Mouse (Mus musculus): Measurements from ENCODE around the gene Ano2. TPM values are rescaled to one million over a fixed set of nuclear protein-coding genes. Genes with fewer than 3 reads are reported as not detected.

The Ano2 gene
- polyA plus RNA-seq, 1 experiment from 2014 or later: 0.20 TPM

- Histone ChIP-seq H3K4me1 (0 out of 2 replicates have a peak, but pooled peaks cover 3% of the 10 kb centered on the region), H3K27ac (replicated peaks) (no peak overlapping the region), H3K36me3 (no peaks in the 10 kb centered on the region), H3K9ac (replicated peaks) (no peak overlapping the region), H3K27me3 (no peaks in the 10 kb centered on the region), H3K4me2 (replicated peaks) (no peak overlapping the region), H3K4me3 (no peak overlapping the region), H3K9me3 (no peaks in the 10 kb centered on the region)
- WGBS: 45% methylated on average over 2 of the region's 2 CpGs
- ATAC-seq (replicated peaks): 0 out of 2 replicates have a peak, but pooled peaks have one; percentile 48
Observed at GRCm38 (mm10) chr6:126034403-126034724, 344.1 kb downstream of the Ano2 start.

- WGBS: 66% methylated on average over 7 of the region's 7 CpGs
- Histone ChIP-seq H3K4me2 (replicated peaks) (no peak overlapping the region), H3K9ac (replicated peaks) (no peak overlapping the region), H3K9me3 (no peaks in the 10 kb centered on the region), H3K27me3 (no peaks in the 10 kb centered on the region), H3K4me1 (0 out of 2 replicates have a peak, but pooled peaks cover 3% of the 10 kb centered on the region), H3K4me3 (no peak overlapping the region), H3K36me3 (no peaks in the 10 kb centered on the region), H3K27ac (replicated peaks) (no peak overlapping the region)
- peak; percentile 69 for ATAC-seq (replicated peaks)
Observed at GRCm38 (mm10) chr6:126034728-126035127, 344.5 kb downstream of the Ano2 start.

- H3K27me3 ChIP-seq: no peaks in the 10 kb centered on the region
- no peaks in the 10 kb centered on the region for H3K9me3 ChIP-seq
- H3K4me3 ChIP-seq: no peak overlapping the region
- H3K9ac ChIP-seq (replicated peaks): no peak overlapping the region
- H3K4me2 ChIP-seq (replicated peaks): no peak overlapping the region
- H3K27ac ChIP-seq (replicated peaks): no peak overlapping the region
- no peak for ATAC-seq (replicated peaks)
- H3K36me3 ChIP-seq: no peaks in the 10 kb centered on the region
- 90% methylated on average over 2 of the region's 2 CpGs for WGBS
- 0 out of 2 replicates have a peak, but pooled peaks cover 3% of the 10 kb centered on the region for H3K4me1 ChIP-seq
Observed at GRCm38 (mm10) chr6:126035621-126036020, 345.4 kb downstream of the Ano2 start.

- Histone ChIP-seq H3K9ac (replicated peaks) (no peak overlapping the region), H3K36me3 (no peaks in the 10 kb centered on the region), H3K4me2 (replicated peaks) (no peak overlapping the region), H3K27me3 (no peaks in the 10 kb centered on the region), H3K4me3 (no peak overlapping the region), H3K27ac (replicated peaks) (no peak overlapping the region), H3K9me3 (no peaks in the 10 kb centered on the region), H3K4me1 (no peaks in the 10 kb centered on the region)
- 62% methylated on average over 4 of the region's 4 CpGs for WGBS
- no peak for ATAC-seq (replicated peaks)
Observed at GRCm38 (mm10) chr6:126045931-126046330, 355.7 kb downstream of the Ano2 start.

GRCm38 (mm10) chr6:126048206-126048605 is 358.0 kb downstream of the Ano2 start:
- no peaks in the 10 kb centered on the region for H3K9me3 ChIP-seq
- no peak for ATAC-seq (replicated peaks)
- no peaks in the 10 kb centered on the region for H3K4me1 ChIP-seq
- no peaks in the 10 kb centered on the region for H3K36me3 ChIP-seq
- H3K27me3 ChIP-seq: no peaks in the 10 kb centered on the region
- WGBS: 82% methylated on average over 4 of the region's 4 CpGs
- no peak overlapping the region for H3K27ac ChIP-seq (replicated peaks)
- no peak overlapping the region for H3K4me3 ChIP-seq
- H3K4me2 ChIP-seq (replicated peaks): no peak overlapping the region
- no peak overlapping the region for H3K9ac ChIP-seq (replicated peaks)

- WGBS: 89% methylated on average over 5 of the region's 5 CpGs
Observed at GRCm38 (mm10) chr6:126053136-126053535, 362.9 kb downstream of the Ano2 start.

GRCm38 (mm10) chr6:126057706-126058105 is 367.5 kb downstream of the Ano2 start:
- Histone ChIP-seq H3K4me3 (no peak overlapping the region), H3K9me3 (no peaks in the 10 kb centered on the region), H3K9ac (replicated peaks) (no peak overlapping the region), H3K4me2 (replicated peaks) (no peak overlapping the region), H3K27me3 (no peaks in the 10 kb centered on the region), H3K27ac (replicated peaks) (no peak overlapping the region), H3K4me1 (no peaks in the 10 kb centered on the region), H3K36me3 (no peaks in the 10 kb centered on the region)
- no peak for ATAC-seq (replicated peaks)
- WGBS: 93% methylated on average over 3 of the region's 3 CpGs

More at GRCm38 (mm10) chr6:126053136-126053535, 362.9 kb downstream of the Ano2 start:
- H3K4me2 ChIP-seq (replicated peaks): no peak overlapping the region
- H3K36me3 ChIP-seq: no peaks in the 10 kb centered on the region
- H3K4me3 ChIP-seq: no peak overlapping the region
- H3K9ac ChIP-seq (replicated peaks): no peak overlapping the region
- H3K27ac ChIP-seq (replicated peaks): no peak overlapping the region
- ATAC-seq (replicated peaks): no peak
- no peaks in the 10 kb centered on the region for H3K9me3 ChIP-seq
- no peaks in the 10 kb centered on the region for H3K4me1 ChIP-seq
- H3K27me3 ChIP-seq: no peaks in the 10 kb centered on the region

GRCm38 (mm10) chr6:126080531-126080930 is 390.3 kb downstream of the Ano2 start:
- ATAC-seq (replicated peaks): no peak
- H3K4me3 ChIP-seq: no peak overlapping the region
- 89% methylated on average over 3 of the region's 3 CpGs for WGBS

GRCm38 (mm10) chr6:126086321-126086950 is 396.2 kb downstream of the Ano2 start:
- ATAC-seq (replicated peaks): no peak
- 87% methylated on average over 3 of the region's 3 CpGs for WGBS

More at GRCm38 (mm10) chr6:126080531-126080930, 390.3 kb downstream of the Ano2 start:
- H3K36me3 ChIP-seq: no peaks in the 10 kb centered on the region
- H3K9me3 ChIP-seq: no peaks in the 10 kb centered on the region
- H3K9ac ChIP-seq (replicated peaks): no peak overlapping the region
- H3K27me3 ChIP-seq: no peaks in the 10 kb centered on the region
- no peak overlapping the region for H3K4me2 ChIP-seq (replicated peaks)
- H3K27ac ChIP-seq (replicated peaks): no peak overlapping the region
- no peaks in the 10 kb centered on the region for H3K4me1 ChIP-seq

GRCm38 (mm10) chr6:126088489-126089265 is 398.5 kb downstream of the Ano2 start:
- H3K9ac ChIP-seq (replicated peaks): no peak overlapping the region
- 94% methylated on average over 12 of the region's 12 CpGs for WGBS
- H3K4me2 ChIP-seq (replicated peaks): no peak overlapping the region
- H3K36me3 ChIP-seq: no peaks in the 10 kb centered on the region
- no peak for ATAC-seq (replicated peaks)
- H3K27me3 ChIP-seq: no peaks in the 10 kb centered on the region
- H3K9me3 ChIP-seq: no peaks in the 10 kb centered on the region
- H3K4me1 ChIP-seq: no peaks in the 10 kb centered on the region
- no peak overlapping the region for H3K27ac ChIP-seq (replicated peaks)
- H3K4me3 ChIP-seq: no peak overlapping the region

More at GRCm38 (mm10) chr6:126086321-126086950, 396.2 kb downstream of the Ano2 start:
- Histone ChIP-seq H3K36me3 (no peaks in the 10 kb centered on the region), H3K9me3 (no peaks in the 10 kb centered on the region), H3K27ac (replicated peaks) (no peak overlapping the region), H3K4me1 (no peaks in the 10 kb centered on the region), H3K9ac (replicated peaks) (no peak overlapping the region), H3K4me2 (replicated peaks) (no peak overlapping the region), H3K4me3 (no peak overlapping the region), H3K27me3 (no peaks in the 10 kb centered on the region)

All from forebrain, embryonic 15.5 days (tissue).